Mouse (Mus musculus) liver, postnatal 0 days (tissue): ENCODE data around the gene Zfp358. TPM values are rescaled to one million over a fixed set of nuclear protein-coding genes. Genes with fewer than 3 reads are reported as not detected.

Experiments
- ATAC-seq: fragments of 200-750 bp; cut with Nextera tagmentation; 2 replicates; pipeline ENCODE4 v1.8.0; 2017; ENCODE audit warnings: mild to moderate bottlenecking, moderate library complexity
- DNase-seq: peaks from one replicate; pipeline ENCODE4 v3.0.0-alpha.2; 2016
- H3K27ac ChIP-seq: fragments of 300-500 bp; sonication (generic); 2 replicates; pipeline ENCODE4 v1.5.1; 2014; ENCODE audit warnings: antibody characterized with exemption, moderate library complexity, mild to moderate bottlenecking, low read depth
- H3K27me3 ChIP-seq: fragments of 300-500 bp; sonication (generic); 2 replicates; pipeline ENCODE4 v1.6.1; 2014; ENCODE audit warnings: low read length, control low read depth, mixed read lengths; ENCODE audit not compliant: insufficient read depth
- H3K36me3 ChIP-seq: fragments of 300-500 bp; sonication (generic); replicated peaks from 2 replicates; pipeline ENCODE4 v1.6.1; 2014; ENCODE audit warnings: mild to moderate bottlenecking, control low read depth, low read length, moderate library complexity, mixed read lengths; ENCODE audit not compliant: insufficient read depth
- H3K4me1 ChIP-seq: fragments of 300-500 bp; sonication (generic); 2 replicates; pipeline ENCODE4 v1.6.1; 2014; ENCODE audit warnings: antibody characterized with exemption, mild to moderate bottlenecking, control low read depth; ENCODE audit not compliant: insufficient read depth
- H3K4me2 ChIP-seq: fragments of 300-500 bp; sonication (generic); 2 replicates; pipeline ENCODE4 v1.6.1; 2014; ENCODE audit warnings: low read depth, mild to moderate bottlenecking, low read length, moderate library complexity, mixed read lengths
- H3K4me3 ChIP-seq: fragments of 300-500 bp; sonication (generic); 2 replicates; pipeline ENCODE4 v1.5.1; 2014; ENCODE audit warnings: low read depth, low read length
- H3K9ac ChIP-seq: fragments of 300-500 bp; sonication (generic); replicated peaks from 2 replicates; pipeline ENCODE4 v1.6.1; 2014; ENCODE audit warnings: mild to moderate bottlenecking, moderate library complexity
- H3K9me3 ChIP-seq: fragments of 300-500 bp; sonication (generic); 2 replicates; pipeline ENCODE4 v1.6.1; 2016; ENCODE audit warnings: mild to moderate bottlenecking, control low read depth, low read length, mixed read lengths
- CTCF ChIP-seq: sonication (generic); IDR thresholded peaks from 2 replicates; pipeline ENCODE4 v1.5.1; 2016; ENCODE audit warnings: antibody characterized with exemption, low read depth
- EP300 ChIP-seq: IDR thresholded peaks from 2 replicates; pipeline ENCODE4 v1.6.1; 2016; ENCODE audit warnings: antibody characterized with exemption, low read depth, mild to moderate bottlenecking
- WGBS: fragments of 180-500 bp; shearing (Covaris S2); extraction: QIAGEN DNeasy Blood & Tissue Kit; methylation state at CpG from one replicate; pipeline ENCODE4 v1.1.7; 2014; ENCODE audit not compliant: insufficient replicate concordance; 5-methylcytosine and 5-hydroxymethylcytosine counted together
- polyA plus RNA-seq: library from polyadenylated mRNA; unstranded; fragments of >200 nt; fragmentation: Nextera tagmentation; extraction: Ambion mirVana; gene quantifications from 2 replicates; pipeline ENCODE4 v1.2.1, GENCODE M21; 2015

The Zfp358 gene
- polyA plus RNA-seq, 1 experiment from 2014 or later, result 4.9 TPM

DNA sequence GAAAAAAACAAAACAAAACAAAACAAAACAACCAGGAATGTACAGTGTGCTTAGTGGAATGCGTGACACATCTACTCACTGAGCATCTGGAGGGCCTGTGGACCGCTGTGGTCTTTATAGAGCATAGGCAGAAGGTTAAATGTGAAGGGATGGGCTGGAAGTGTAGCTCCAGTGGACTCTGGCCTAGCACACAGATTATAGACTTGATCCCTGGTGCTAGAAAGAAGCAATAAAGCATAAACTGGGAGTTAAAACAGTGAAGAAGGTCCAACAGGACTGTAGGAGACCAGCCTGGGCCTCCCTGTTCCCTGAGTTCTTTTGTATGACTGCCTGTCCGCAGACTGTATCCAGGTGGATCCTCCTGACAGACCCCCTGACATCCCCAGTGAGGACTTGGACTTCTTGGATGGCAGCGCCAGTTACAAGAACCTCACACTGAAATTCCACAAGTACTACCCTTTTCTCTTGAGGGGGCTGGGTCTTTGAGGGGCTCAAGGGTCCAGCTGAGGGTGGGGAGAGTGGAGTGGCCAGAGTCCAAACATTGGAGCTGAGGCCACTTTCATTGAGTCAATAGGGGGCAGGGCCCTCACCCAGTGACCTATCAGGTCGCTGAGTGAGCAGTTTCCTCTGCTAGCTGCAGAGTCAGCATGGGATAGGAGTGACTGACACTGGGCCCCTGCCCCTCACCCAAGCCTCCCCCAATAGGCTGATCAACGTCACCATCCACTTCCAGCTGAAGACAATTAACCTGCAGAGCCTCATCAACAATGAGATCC is 15.2 kb downstream of the Zfp358 start:
- no peak overlapping the region for H3K9ac ChIP-seq
- peak; percentile 71 for ATAC-seq
- 72% methylated on average over 6 of the region's 6 CpGs for WGBS

DNA sequence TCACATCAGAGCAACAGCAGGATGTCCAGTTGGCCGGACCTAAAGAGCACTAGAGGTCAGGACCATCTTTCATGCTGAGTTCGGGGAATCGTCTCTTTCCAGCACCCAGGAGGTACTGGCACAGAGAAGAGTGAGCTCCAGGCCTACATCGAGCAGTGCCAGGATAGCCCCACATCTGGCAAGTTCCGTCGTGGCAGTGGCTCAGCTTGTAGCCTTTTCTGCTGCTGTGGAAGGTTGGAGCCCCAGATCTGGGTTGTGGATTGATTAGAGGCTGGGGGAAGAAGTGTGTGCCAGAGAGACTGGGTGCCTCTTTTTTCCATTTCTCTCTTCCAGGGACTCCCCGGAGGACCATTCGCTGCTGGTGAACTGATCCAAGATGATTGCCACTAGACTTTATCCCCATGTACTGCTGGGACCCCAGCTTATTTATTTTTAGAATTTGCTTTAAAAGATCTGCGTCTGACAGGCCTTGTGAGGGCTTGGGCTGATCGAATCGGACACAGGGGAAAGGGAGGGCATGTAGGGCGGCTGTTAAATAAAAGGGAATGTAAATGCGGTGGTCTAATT is 21.8 kb downstream of the Zfp358 start:
- ATAC-seq (no peak), DNase-seq (no peak)
- 33% methylated on average over 13 of the region's 13 CpGs for WGBS
- Histone ChIP-seq H3K27me3 (no peaks in the 10 kb centered on the region), H3K4me3 (peak overlapping the region; percentile 74), H3K36me3 (peaks cover 20% of the 10 kb centered on the region), H3K9ac (peak overlapping the region; percentile 78), H3K4me1 (peaks cover 10% of the 10 kb centered on the region), H3K4me2 (peak overlapping the region; percentile 90), H3K27ac (peak overlapping the region; percentile 76; the same call in 1 of the 2 replicates), H3K9me3 (no peaks in the 10 kb centered on the region)
- TF ChIP-seq CTCF (no peak), EP300 (no peak)

More for the DNA sequence above, 15.2 kb downstream of the Zfp358 start:
- H3K4me2 ChIP-seq, result no peak overlapping the region
- no peak for DNase-seq
- no peak overlapping the region for H3K4me3 ChIP-seq
- H3K27ac ChIP-seq, result no peak overlapping the region
- TF ChIP-seq EP300 (no peak), CTCF (no peak)
- no peaks in the 10 kb centered on the region for H3K27me3 ChIP-seq
- peaks cover 34% of the 10 kb centered on the region for H3K36me3 ChIP-seq
- H3K9me3 ChIP-seq, result no peaks in the 10 kb centered on the region
- H3K4me1 ChIP-seq, result no peaks in the 10 kb centered on the region; the same call in 1 of the 2 replicates

DNA sequence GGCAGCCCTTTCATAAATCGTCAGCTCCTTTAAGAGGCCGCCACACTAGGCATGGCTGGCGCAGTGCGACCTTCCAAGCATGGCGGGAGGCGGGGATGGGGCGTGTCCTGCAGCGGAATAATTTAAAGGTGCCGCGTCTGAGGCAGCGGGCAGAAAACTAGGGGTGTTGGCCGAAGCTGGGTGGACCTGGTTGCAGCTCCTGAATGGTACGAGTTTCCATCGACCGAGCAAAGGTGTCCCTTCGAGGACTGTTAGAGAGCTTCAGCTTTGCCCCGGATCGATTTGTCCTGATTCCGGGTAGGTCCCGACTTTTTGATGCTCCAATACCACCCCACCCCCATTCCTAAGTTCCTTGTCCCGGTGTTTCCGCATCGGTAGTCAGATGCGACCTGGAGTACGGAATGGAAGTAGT is 22.3 kb downstream of the Zfp358 start, which contains the start of gene Pnpla6:
Gene Pnpla6, plus strand, starts transcription at position 125 of the 412 bp plus-strand sequence.
- Histone ChIP-seq H3K9me3 (no peaks in the 10 kb centered on the region), H3K27me3 (no peaks in the 10 kb centered on the region), H3K4me2 (peak within 1 kb of the TSS; percentile 90), H3K4me3 (peak within 1 kb of the TSS; percentile 74), H3K27ac (peak within 1 kb of the TSS; percentile 76), H3K36me3 (peaks cover 20% of the 10 kb centered on the region), H3K4me1 (peaks cover 10% of the 10 kb centered on the region), H3K9ac (peak within 1 kb of the TSS; percentile 78)
- 1% methylated on average over 25 of the region's 25 CpGs for WGBS
- no peak for TF ChIP-seq CTCF
- no peak for TF ChIP-seq EP300
- peak; percentile 91 for DNase-seq
- ATAC-seq, result peak; percentile 69

DNA sequence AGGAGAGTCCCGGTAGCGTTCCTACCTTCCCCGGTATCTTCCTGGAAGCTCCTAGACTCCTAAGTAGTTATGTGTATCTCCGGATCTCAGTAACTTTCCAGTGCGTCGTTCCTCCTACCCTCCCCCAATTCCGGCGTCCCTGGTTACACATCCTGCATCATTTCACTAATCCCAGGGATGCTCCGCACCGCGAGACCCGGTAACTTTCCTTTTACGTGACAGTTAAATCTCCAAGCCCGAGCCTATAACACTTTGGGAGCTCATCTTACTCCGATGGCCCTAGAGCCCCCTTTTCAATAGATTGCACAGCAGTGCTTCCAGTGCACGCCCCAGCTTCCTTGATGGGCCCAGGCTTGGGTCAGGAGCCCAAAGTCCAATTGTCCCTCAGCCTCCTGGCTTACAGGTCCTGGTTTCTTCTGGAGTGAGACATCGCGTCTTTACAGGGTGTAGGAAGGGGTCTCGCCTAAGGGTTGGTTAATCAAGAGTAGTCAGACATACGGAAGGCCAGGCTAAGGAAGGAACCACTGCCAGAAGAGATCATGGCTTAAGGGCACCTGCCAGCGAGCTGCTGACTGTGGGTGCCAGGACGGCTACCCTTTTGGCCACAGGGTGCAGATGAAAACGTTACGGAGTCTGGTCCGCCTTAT is 23.0 kb downstream of the Zfp358 start:
- WGBS, result under 1% methylated on average over 25 of the region's 25 CpGs
- ATAC-seq (peak; percentile 22), DNase-seq (peak; percentile 43)
- peak overlapping the region; percentile 90 for H3K4me2 ChIP-seq
- H3K4me1 ChIP-seq, result peaks cover 10% of the 10 kb centered on the region
- H3K27ac ChIP-seq, result peak overlapping the region; percentile 76
- H3K36me3 ChIP-seq, result peaks cover 16% of the 10 kb centered on the region
- no peaks in the 10 kb centered on the region for H3K27me3 ChIP-seq
- H3K9me3 ChIP-seq, result no peaks in the 10 kb centered on the region
- TF ChIP-seq EP300 (no peak), CTCF (no peak)
- H3K4me3 ChIP-seq, result peak overlapping the region; percentile 74
- peak overlapping the region; percentile 78 for H3K9ac ChIP-seq

DNA sequence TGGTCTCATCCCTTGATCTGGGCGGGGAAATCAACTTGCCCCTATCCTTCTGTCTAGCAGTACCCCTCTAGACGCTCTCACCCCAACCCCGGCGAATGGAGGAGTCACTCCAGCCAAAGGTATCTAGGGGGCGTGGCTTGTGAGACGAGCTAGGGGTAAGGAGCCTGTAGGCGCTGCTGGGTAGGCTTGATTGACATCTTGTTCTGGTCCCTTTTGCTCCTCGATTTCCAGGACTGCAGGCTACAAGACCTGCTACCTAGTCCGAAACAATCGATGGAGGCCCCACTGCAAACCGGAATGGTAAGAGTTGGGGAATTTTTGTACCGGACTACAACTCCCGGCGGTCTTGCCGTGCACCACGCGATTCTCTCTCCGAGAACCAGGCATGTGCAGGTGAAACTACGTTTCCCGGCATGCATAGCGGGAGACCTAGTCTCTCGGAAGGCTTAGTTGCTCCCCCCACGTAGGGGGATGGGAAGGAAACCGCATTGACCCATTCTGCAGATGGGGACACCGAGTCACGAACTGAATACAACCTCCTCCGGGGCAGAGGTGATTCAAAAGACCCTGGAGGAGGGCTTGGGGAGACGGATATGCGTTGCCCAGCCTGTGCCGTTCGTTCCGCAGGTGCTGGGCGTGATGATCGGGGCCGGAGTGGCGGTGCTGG is 23.6 kb downstream of the Zfp358 start:
- Histone ChIP-seq H3K4me1 (peaks cover 16% of the 10 kb centered on the region), H3K4me2 (peak overlapping the region; percentile 90), H3K4me3 (peak overlapping the region; percentile 74), H3K27ac (peak overlapping the region; percentile 76), H3K36me3 (peaks cover 13% of the 10 kb centered on the region), H3K9ac (peak overlapping the region; percentile 78), H3K9me3 (no peaks in the 10 kb centered on the region), H3K27me3 (no peaks in the 10 kb centered on the region)
- no peak for TF ChIP-seq CTCF
- TF ChIP-seq EP300, result no peak
- peak; percentile 91 for DNase-seq
- WGBS, result 1% methylated on average over 36 of the region's 36 CpGs
- ATAC-seq, result peak; percentile 88

DNA sequence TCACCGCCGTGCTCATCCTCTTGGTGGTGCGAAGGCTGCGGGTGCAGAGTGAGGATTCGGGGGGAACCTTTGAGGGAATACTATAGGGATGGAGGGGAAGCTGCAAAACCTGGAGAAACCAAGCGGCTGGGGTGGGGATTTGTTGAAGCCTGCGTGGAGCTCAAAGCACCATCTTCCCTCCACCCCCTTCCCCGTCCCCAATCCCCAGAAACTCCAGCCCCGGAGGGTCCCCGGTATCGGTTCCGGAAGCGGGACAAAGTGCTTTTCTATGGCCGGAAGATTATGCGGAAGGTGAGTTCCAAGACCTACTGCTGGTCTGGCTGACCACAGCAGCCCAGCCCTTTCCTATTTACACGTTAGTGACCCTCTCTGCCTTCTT is 24.2 kb downstream of the Zfp358 start:
- Histone ChIP-seq H3K27me3 (no peaks in the 10 kb centered on the region), H3K36me3 (peaks cover 16% of the 10 kb centered on the region), H3K9me3 (no peaks in the 10 kb centered on the region), H3K4me1 (peaks cover 18% of the 10 kb centered on the region), H3K9ac (peak overlapping the region; percentile 62), H3K27ac (0 out of 2 replicates have a peak overlapping the region, but pooled peaks have one; percentile 76), H3K4me3 (peak overlapping the region; percentile 74), H3K4me2 (peak overlapping the region; percentile 90)
- WGBS, result 6% methylated on average over 16 of the region's 16 CpGs
- DNase-seq (no peak), ATAC-seq (no peak; the same call in 1 of the 2 replicates)
- TF ChIP-seq CTCF (no peak), EP300 (no peak)
